Mouse (Mus musculus) erythroblast, embryonic 14.5 days (primary cell): Measurements from ENCODE around the gene Os9.

Experiments
- GATA1 ChIP-seq: IDR thresholded peaks from 2 replicates; pipeline ENCODE4 v1.6.1; 2012; ENCODE audit warnings: low read length, inconsistent platforms, mixed read lengths
- TAL1 ChIP-seq: IDR thresholded peaks from 3 replicates; pipeline ENCODE4 v1.6.1; 2012; ENCODE audit warnings: low read length, inconsistent platforms, mixed read lengths

GRCm38 (mm10) chr10:127065981-127066380 is 55.0 kb downstream of the Os9 start:
- TF ChIP-seq TAL1 (no peak), GATA1 (no peak)
